Mouse (Mus musculus) stomach, postnatal 0 days (tissue): ENCODE measurements around the gene Ccdc177.

Source experiments
- CTCF ChIP-seq: IDR thresholded peaks from 2 replicates; pipeline ENCODE4 v1.5.1; 2016; ENCODE audit warnings: antibody characterized with exemption, low read depth, mild to moderate bottlenecking, moderate library complexity
- EP300 ChIP-seq: optimal IDR thresholded peaks from 2 replicates; pipeline ENCODE3; 2016; ENCODE audit warnings: antibody characterized with exemption

GRCm38 (mm10) chr12:80801443-80801842 lies 41.0 kb upstream of the Ccdc177 start:
- TF ChIP-seq CTCF: peak; percentile 40
- TF ChIP-seq EP300: no peak
